Mouse (Mus musculus): ENCODE measurements around the gene Hcls1. TPM values are rescaled to one million over a fixed set of nuclear protein-coding genes. Genes with fewer than 3 reads are reported as not detected.

The Hcls1 gene
- polyA plus RNA-seq (2012; rRNA removed), result 12.0 and 14.1 TPM in 2 replicates

GRCm38 (mm10) chr16:36934841-36935620 is at the start of gene Hcls1:
Gene Hcls1 (plus strand): TSS chr16:36934983.

GRCm38 (mm10) chr16:36989999-36990625 is 55.3 kb downstream of the Hcls1 start, which contains the start of gene Fbxo40:
Gene Fbxo40 (minus strand): TSS chr16:36990467.

GRCm38 (mm10) chr16:37011061-37011921 is 76.5 kb downstream of the Hcls1 start, which contains the start of gene Polq:
Gene Polq (plus strand): TSS chr16:37011786.

Other genes starting within 250 kb of the Hcls1 start
- 0.02 and 0.05 TPM in 2 replicates for gene Ildr1, start 241.0 kb upstream of the Hcls1 start, polyA plus RNA-seq (2012; rRNA removed)
- 2.0 and 3.6 TPM in 2 replicates for gene Slc15a2, start 150.0 kb upstream of the Hcls1 start, polyA plus RNA-seq (2012; rRNA removed)
- 4.2 and 4.5 TPM in 2 replicates for gene Iqcb1, start 106.6 kb upstream of the Hcls1 start, polyA plus RNA-seq (2012; rRNA removed)
- 0.17 and 0.30 TPM in 2 replicates for gene Eaf2, start 60.0 kb upstream of the Hcls1 start, polyA plus RNA-seq (2012; rRNA removed)
- gene Golgb1, start 59.8 kb upstream of the Hcls1 start, polyA plus RNA-seq (2012; rRNA removed), result 10.6 and 12.8 TPM in 2 replicates
- 0.02 TPM in 2 replicates for gene Fbxo40, start 55.5 kb downstream of the Hcls1 start, polyA plus RNA-seq (2012; rRNA removed)
- 9.9 and 10.5 TPM in 2 replicates for gene Polq, start 76.8 kb downstream of the Hcls1 start, polyA plus RNA-seq (2012; rRNA removed)

Data from liver, embryonic 14 days (tissue).